Mouse (Mus musculus): ENCODE data around the gene Ndufc2. TPM values are rescaled to one million over a fixed set of nuclear protein-coding genes. Genes with fewer than 3 reads are reported as not detected.
"Not testable (repeated sequence)": the region's sequence is repeated elsewhere in the genome, so short reads cannot be mapped to it uniquely, and the experiment has no call there.

Gene Ndufc2
- polyA plus RNA-seq, 1 experiment from 2014 or later, result 501 TPM

DNA sequence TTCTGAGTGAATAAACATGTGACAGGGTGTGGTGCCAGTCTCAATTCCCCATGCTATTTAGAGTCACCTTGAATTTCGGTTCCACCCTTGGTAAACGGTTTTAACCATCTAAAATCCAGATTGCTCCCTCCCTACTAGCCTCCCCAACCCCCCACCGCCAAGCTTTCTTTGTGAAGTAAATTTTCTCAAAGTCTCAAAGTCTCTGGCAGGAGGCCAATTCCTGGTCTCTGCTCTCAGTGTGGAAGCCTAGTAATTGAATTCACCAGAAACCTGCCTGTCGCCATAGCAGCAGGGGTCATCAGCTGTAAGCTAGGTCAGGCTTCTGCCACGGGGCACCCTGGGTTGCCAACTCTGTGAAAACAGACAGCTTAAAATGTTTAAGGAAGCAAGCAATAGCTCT lies 29.9 kb downstream of the Ndufc2 start:
- H3K27ac ChIP-seq (ENCODE audit: low read depth, low read length), result no peak overlapping the region; the same call in 1 of the 2 replicates

GRCm38 (mm10) chr7:97433517-97433916 lies 33.7 kb downstream of the Ndufc2 start:
- 68% methylated on average over 3 of the region's 3 CpGs for WGBS

More for the DNA sequence above, 29.9 kb downstream of the Ndufc2 start:
- Histone ChIP-seq H3K9ac (ENCODE audit: low read depth, low read length) (no peak overlapping the region), H3K36me3 (ENCODE audit: control insufficient read depth, insufficient read depth, low read length) (no peaks in the 10 kb centered on the region), H3K4me3 (ENCODE audit: low read length) (no peak overlapping the region), H3K27me3 (replicated peaks; ENCODE audit: control insufficient read depth, insufficient read depth, low read length) (no peaks in the 10 kb centered on the region), H3K9me3 (ENCODE audit: control insufficient read depth, low read length) (no peaks in the 10 kb centered on the region), H3K4me2 (ENCODE audit: low read length) (no peak overlapping the region), H3K4me1 (ENCODE audit: control insufficient read depth, insufficient read depth, low read depth, low read length) (peaks cover 10% of the 10 kb centered on the region)
- peak; percentile 66 for ATAC-seq
- 0% methylated on average over 5 of the region's 5 CpGs for WGBS

GRCm38 (mm10) chr7:97434517-97434916 lies 34.7 kb downstream of the Ndufc2 start:
- ATAC-seq, result no peak
- H3K4me2 ChIP-seq (ENCODE audit: low read length), result no peak overlapping the region
- WGBS, result 84% methylated on average over 10 of the region's 10 CpGs

More at GRCm38 (mm10) chr7:97433517-97433916, 33.7 kb downstream of the Ndufc2 start:
- not testable (repeated sequence) for H3K4me1 ChIP-seq (ENCODE audit: control insufficient read depth, insufficient read depth, low read depth, low read length); H3K27me3 ChIP-seq (replicated peaks; ENCODE audit: control insufficient read depth, insufficient read depth, low read length); H3K4me2 ChIP-seq (ENCODE audit: low read length); H3K9ac ChIP-seq (ENCODE audit: low read depth, low read length); H3K9me3 ChIP-seq (ENCODE audit: control insufficient read depth, low read length); H3K4me3 ChIP-seq (ENCODE audit: low read length); H3K36me3 ChIP-seq (ENCODE audit: control insufficient read depth, insufficient read depth, low read length); ATAC-seq; H3K27ac ChIP-seq (ENCODE audit: low read depth, low read length)

GRCm38 (mm10) chr7:97438986-97439385 lies 39.2 kb downstream of the Ndufc2 start:
- Histone ChIP-seq H3K9ac (ENCODE audit: low read depth, low read length) (no peak overlapping the region), H3K27ac (ENCODE audit: low read depth, low read length) (no peak overlapping the region), H3K4me2 (ENCODE audit: low read length) (no peak overlapping the region), H3K27me3 (replicated peaks; ENCODE audit: control insufficient read depth, insufficient read depth, low read length) (no peaks in the 10 kb centered on the region), H3K9me3 (ENCODE audit: control insufficient read depth, low read length) (no peaks in the 10 kb centered on the region), H3K4me3 (ENCODE audit: low read length) (no peak overlapping the region), H3K36me3 (ENCODE audit: control insufficient read depth, insufficient read depth, low read length) (no peaks in the 10 kb centered on the region), H3K4me1 (ENCODE audit: control insufficient read depth, insufficient read depth, low read depth, low read length) (no peaks in the 10 kb centered on the region)
- no peak for ATAC-seq

More at GRCm38 (mm10) chr7:97434517-97434916, 34.7 kb downstream of the Ndufc2 start:
- H3K9me3 ChIP-seq (ENCODE audit: control insufficient read depth, low read length), result no peaks in the 10 kb centered on the region
- no peaks in the 10 kb centered on the region for H3K36me3 ChIP-seq (ENCODE audit: control insufficient read depth, insufficient read depth, low read length)
- no peaks in the 10 kb centered on the region for H3K27me3 ChIP-seq (replicated peaks; ENCODE audit: control insufficient read depth, insufficient read depth, low read length)
- H3K4me1 ChIP-seq (ENCODE audit: control insufficient read depth, insufficient read depth, low read depth, low read length), result peaks cover 6% of the 10 kb centered on the region
- no peak overlapping the region for H3K4me3 ChIP-seq (ENCODE audit: low read length)
- no peak overlapping the region for H3K9ac ChIP-seq (ENCODE audit: low read depth, low read length)
- no peak overlapping the region for H3K27ac ChIP-seq (ENCODE audit: low read depth, low read length)

DNA sequence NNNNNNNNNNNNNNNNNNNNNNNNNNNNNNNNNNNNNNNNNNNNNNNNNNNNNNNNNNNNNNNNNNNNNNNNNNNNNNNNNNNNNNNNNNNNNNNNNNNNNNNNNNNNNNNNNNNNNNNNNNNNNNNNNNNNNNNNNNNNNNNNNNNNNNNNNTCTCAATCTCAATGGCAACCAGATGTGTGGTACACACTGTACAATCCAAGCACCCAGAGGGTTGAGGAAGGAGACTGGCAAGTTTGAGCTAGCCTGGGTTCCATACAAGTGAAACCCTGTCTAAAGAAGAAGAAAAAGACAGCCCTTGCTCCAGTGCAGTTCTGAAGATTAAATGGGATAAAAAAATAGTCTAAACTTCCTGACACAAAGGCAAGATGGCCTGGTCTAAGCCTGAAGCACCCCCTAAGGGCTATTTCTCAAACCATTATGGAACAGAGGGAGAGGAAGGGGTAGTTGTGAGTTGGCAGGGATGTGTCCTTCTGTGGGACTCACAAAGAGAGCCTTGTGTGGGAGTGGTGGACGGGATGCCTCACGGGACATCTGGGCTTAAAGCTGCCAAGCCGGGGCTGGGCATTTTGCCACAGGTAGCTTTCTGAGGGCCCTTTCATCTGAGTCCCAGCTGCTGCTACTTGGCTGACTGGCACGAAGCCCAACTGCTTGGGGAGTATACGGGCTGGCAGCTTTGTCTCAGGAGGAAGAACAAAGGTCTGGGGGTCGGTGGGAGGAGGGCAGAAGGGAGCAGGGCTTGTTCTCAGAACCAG lies 46.5 kb downstream of the Ndufc2 start:
- 13% methylated on average over 6 of the region's 6 CpGs for WGBS
- peak; percentile 98 for ATAC-seq
- Histone ChIP-seq H3K9ac (ENCODE audit: low read depth, low read length) (no peak overlapping the region), H3K4me1 (ENCODE audit: control insufficient read depth, insufficient read depth, low read depth, low read length) (no peaks in the 10 kb centered on the region), H3K4me2 (ENCODE audit: low read length) (no peak overlapping the region), H3K9me3 (ENCODE audit: control insufficient read depth, low read length) (no peaks in the 10 kb centered on the region), H3K4me3 (ENCODE audit: low read length) (no peak overlapping the region), H3K27me3 (replicated peaks; ENCODE audit: control insufficient read depth, insufficient read depth, low read length) (no peaks in the 10 kb centered on the region), H3K27ac (ENCODE audit: low read depth, low read length) (peak overlapping the region; percentile 79), H3K36me3 (ENCODE audit: control insufficient read depth, insufficient read depth, low read length) (no peaks in the 10 kb centered on the region)

GRCm38 (mm10) chr7:97447050-97447531 lies 47.3 kb downstream of the Ndufc2 start:
- Histone ChIP-seq H3K36me3 (ENCODE audit: control insufficient read depth, insufficient read depth, low read length) (no peaks in the 10 kb centered on the region), H3K4me2 (ENCODE audit: low read length) (no peak overlapping the region), H3K4me3 (ENCODE audit: low read length) (no peak overlapping the region), H3K27ac (ENCODE audit: low read depth, low read length) (peak overlapping the region; percentile 79), H3K9me3 (ENCODE audit: control insufficient read depth, low read length) (no peaks in the 10 kb centered on the region), H3K9ac (ENCODE audit: low read depth, low read length) (no peak overlapping the region), H3K27me3 (replicated peaks; ENCODE audit: control insufficient read depth, insufficient read depth, low read length) (no peaks in the 10 kb centered on the region), H3K4me1 (ENCODE audit: control insufficient read depth, insufficient read depth, low read depth, low read length) (no peaks in the 10 kb centered on the region)
- WGBS, result 30% methylated on average over 6 of the region's 6 CpGs
- ATAC-seq, result peak; percentile 81

- 89% methylated on average over 2 of the region's 2 CpGs for WGBS
- not testable (repeated sequence) for H3K27ac ChIP-seq (ENCODE audit: low read depth, low read length)
These were observed 51.2 kb downstream of the Ndufc2 start, which contains the start of gene Kctd14 for GRCm38 (mm10) chr7:97451023-97451422. Gene Kctd14, plus strand, starts transcription at chr7:97451323.

DNA sequence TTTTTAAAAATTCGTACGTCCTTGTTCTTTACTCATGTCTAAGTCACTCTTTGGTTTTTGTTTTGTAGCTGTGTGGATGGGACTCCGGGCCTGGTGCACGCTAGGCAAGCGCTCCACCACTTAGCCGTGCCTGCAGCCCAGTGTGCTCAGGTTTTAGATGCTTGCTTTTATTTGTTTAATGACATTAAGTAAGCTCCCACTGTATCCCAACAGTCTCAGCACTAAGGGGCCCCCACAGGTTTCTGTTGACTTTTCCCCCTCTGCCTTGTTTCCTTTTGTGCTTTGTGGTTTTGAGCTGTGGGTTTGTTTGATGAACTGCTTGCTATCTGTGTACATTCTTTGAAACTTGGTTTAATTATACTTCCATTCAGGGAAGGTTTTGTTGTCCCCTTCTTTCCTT lies 52.4 kb downstream of the Ndufc2 start:
- ATAC-seq, result no peak
- WGBS, result 80% methylated on average over 6 of the region's 6 CpGs

More at GRCm38 (mm10) chr7:97451023-97451422, 51.2 kb downstream of the Ndufc2 start, which contains the start of gene Kctd14:
- not testable (repeated sequence) for ATAC-seq; H3K27me3 ChIP-seq (replicated peaks; ENCODE audit: control insufficient read depth, insufficient read depth, low read length); H3K4me2 ChIP-seq (ENCODE audit: low read length); H3K4me3 ChIP-seq (ENCODE audit: low read length); H3K4me1 ChIP-seq (ENCODE audit: control insufficient read depth, insufficient read depth, low read depth, low read length); H3K36me3 ChIP-seq (ENCODE audit: control insufficient read depth, insufficient read depth, low read length); H3K9ac ChIP-seq (ENCODE audit: low read depth, low read length); H3K9me3 ChIP-seq (ENCODE audit: control insufficient read depth, low read length)

DNA sequence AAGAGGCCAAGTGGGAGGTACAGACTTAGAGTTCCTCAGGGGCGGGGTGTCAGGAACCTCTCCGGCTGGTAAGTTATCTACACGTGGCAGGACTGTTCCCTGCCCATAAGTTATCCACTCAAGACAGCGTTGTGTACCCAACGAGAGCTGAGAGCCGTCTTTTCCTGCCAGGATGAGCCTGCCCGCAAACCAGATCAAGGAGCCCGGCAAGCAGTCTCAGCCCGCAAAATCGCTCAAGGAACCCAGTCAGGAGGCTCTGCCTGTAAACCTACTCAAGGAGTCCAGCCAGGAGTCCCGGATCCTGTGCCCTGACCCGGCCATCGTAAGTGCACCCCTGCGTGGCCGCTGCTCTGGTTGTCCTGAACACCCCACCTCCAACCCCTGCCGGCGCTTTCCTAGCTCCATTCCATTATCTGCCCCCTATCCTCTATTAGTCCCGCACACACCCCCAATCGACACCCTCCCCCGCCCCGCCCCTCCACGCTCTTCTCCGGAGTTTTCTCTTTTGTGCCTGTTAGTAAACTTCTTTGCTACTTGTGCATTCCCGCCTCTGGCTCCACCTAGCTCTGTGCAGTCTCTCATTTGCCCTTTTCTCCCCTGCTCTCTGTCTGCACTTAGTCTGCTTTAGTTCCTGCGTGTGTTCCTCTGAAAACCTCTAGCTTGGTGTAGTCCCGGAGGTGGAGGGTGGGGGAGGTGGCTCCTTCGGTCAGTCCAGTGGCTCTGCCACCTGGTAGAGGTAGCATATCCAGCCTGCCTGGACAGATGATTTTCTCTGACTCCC lies 53.5 kb downstream of the Ndufc2 start:
- Histone ChIP-seq H3K27ac (ENCODE audit: low read depth, low read length) (no peak overlapping the region), H3K9ac (ENCODE audit: low read depth, low read length) (peak overlapping the region; percentile 45)
- 10% methylated on average over 27 of the region's 27 CpGs for WGBS

More for the DNA sequence above, 52.4 kb downstream of the Ndufc2 start:
- H3K9me3 ChIP-seq (ENCODE audit: control insufficient read depth, low read length), result no peaks in the 10 kb centered on the region
- H3K4me3 ChIP-seq (ENCODE audit: low read length), result no peak overlapping the region
- no peak overlapping the region for H3K4me2 ChIP-seq (ENCODE audit: low read length)
- peaks cover 6% of the 10 kb centered on the region for H3K4me1 ChIP-seq (ENCODE audit: control insufficient read depth, insufficient read depth, low read depth, low read length)
- H3K27me3 ChIP-seq (replicated peaks; ENCODE audit: control insufficient read depth, insufficient read depth, low read length), result no peaks in the 10 kb centered on the region; the same call in 1 of the 2 replicates
- no peaks in the 10 kb centered on the region for H3K36me3 ChIP-seq (ENCODE audit: control insufficient read depth, insufficient read depth, low read length)
- H3K9ac ChIP-seq (ENCODE audit: low read depth, low read length), result no peak overlapping the region
- H3K27ac ChIP-seq (ENCODE audit: low read depth, low read length), result no peak overlapping the region

More for the DNA sequence above, 53.5 kb downstream of the Ndufc2 start:
- Histone ChIP-seq H3K36me3 (ENCODE audit: control insufficient read depth, insufficient read depth, low read length) (no peaks in the 10 kb centered on the region), H3K4me1 (ENCODE audit: control insufficient read depth, insufficient read depth, low read depth, low read length) (peaks cover 6% of the 10 kb centered on the region), H3K4me3 (ENCODE audit: low read length) (peak overlapping the region; percentile 33), H3K27me3 (replicated peaks; ENCODE audit: control insufficient read depth, insufficient read depth, low read length) (no peaks in the 10 kb centered on the region; the same call in 1 of the 2 replicates), H3K4me2 (ENCODE audit: low read length) (peak overlapping the region; percentile 63), H3K9me3 (ENCODE audit: control insufficient read depth, low read length) (no peaks in the 10 kb centered on the region)
- peak; percentile 48 for ATAC-seq
